Mouse (Mus musculus): ENCODE results near the gene Mbnl1. TPM values are rescaled to one million over a fixed set of nuclear protein-coding genes. Genes with fewer than 3 reads are reported as not detected.
A peak's percentile ranks its signal among the peaks of the same experiment; 100 is the strongest.
"Not testable (repeated sequence)": the region's sequence is repeated elsewhere in the genome, so short reads cannot be mapped to it uniquely, and the experiment has no call there.

Gene Mbnl1
- total and polyA plus RNA-seq, 2 experiments from 2014 or later: 55.9 to 86.0 TPM

- Histone ChIP-seq H3K9ac (replicated peaks; ENCODE audit: low read length, poor library complexity, severe bottlenecking) (no peak overlapping the region), H3K9me3 (ENCODE audit: low read length) (no peaks in the 10 kb centered on the region), H3K4me3 (ENCODE audit: low read depth, low read length) (no peak overlapping the region), H3K36me3 (ENCODE audit: insufficient read depth, low read length) (no peaks in the 10 kb centered on the region), H3K27me3 (ENCODE audit: insufficient read depth, low read length) (no peaks in the 10 kb centered on the region), H3K4me1 (ENCODE audit: insufficient read depth, low read length) (no peaks in the 10 kb centered on the region), H3K4me2 (ENCODE audit: low read depth, low read length, poor library complexity, severe bottlenecking) (no peak overlapping the region), H3K27ac (ENCODE audit: low read depth, low read length) (no peak overlapping the region)
- 89% methylated on average over 4 of the region's 4 CpGs for WGBS
- ATAC-seq (ENCODE audit: low FRiP score) (no peak), DNase-seq (ENCODE audit: low spot score) (no peak)
- TF ChIP-seq CTCF (IDR thresholded peaks at IDR 0.05): no peak
Observed at GRCm38 (mm10) chr3:60485987-60486712, 13.5 kb downstream of the Mbnl1 start.

GRCm38 (mm10) chr3:60486713-60487170 lies 14.1 kb downstream of the Mbnl1 start:
- H3K4me3 ChIP-seq (ENCODE audit: low read depth, low read length): no peak overlapping the region
- ATAC-seq (ENCODE audit: low FRiP score) (no peak), DNase-seq (ENCODE audit: low spot score) (no peak)
- no peak overlapping the region for H3K4me2 ChIP-seq (ENCODE audit: low read depth, low read length, poor library complexity, severe bottlenecking)
- no peak overlapping the region for H3K9ac ChIP-seq (replicated peaks; ENCODE audit: low read length, poor library complexity, severe bottlenecking)
- H3K9me3 ChIP-seq (ENCODE audit: low read length): no peaks in the 10 kb centered on the region
- 87% methylated on average over 3 of the region's 3 CpGs for WGBS
- H3K36me3 ChIP-seq (ENCODE audit: insufficient read depth, low read length): no peaks in the 10 kb centered on the region
- no peak overlapping the region for H3K27ac ChIP-seq (ENCODE audit: low read depth, low read length)
- no peaks in the 10 kb centered on the region for H3K27me3 ChIP-seq (ENCODE audit: insufficient read depth, low read length)
- no peaks in the 10 kb centered on the region for H3K4me1 ChIP-seq (ENCODE audit: insufficient read depth, low read length)
- no peak for TF ChIP-seq CTCF (IDR thresholded peaks at IDR 0.05)

- WGBS: 96% methylated on average over 6 of the region's 6 CpGs
- no peak overlapping the region for H3K4me3 ChIP-seq (ENCODE audit: low read depth, low read length)
- no peak for DNase-seq (ENCODE audit: low spot score)
- no peak for ATAC-seq (ENCODE audit: low FRiP score)
- no peak overlapping the region for H3K4me2 ChIP-seq (ENCODE audit: low read depth, low read length, poor library complexity, severe bottlenecking)
- H3K9me3 ChIP-seq (ENCODE audit: low read length): no peaks in the 10 kb centered on the region
- no peak overlapping the region for H3K27ac ChIP-seq (ENCODE audit: low read depth, low read length)
- no peaks in the 10 kb centered on the region for H3K27me3 ChIP-seq (ENCODE audit: insufficient read depth, low read length)
- TF ChIP-seq CTCF (IDR thresholded peaks at IDR 0.05): no peak
- H3K36me3 ChIP-seq (ENCODE audit: insufficient read depth, low read length): no peaks in the 10 kb centered on the region
- H3K9ac ChIP-seq (replicated peaks; ENCODE audit: low read length, poor library complexity, severe bottlenecking): no peak overlapping the region
- no peaks in the 10 kb centered on the region for H3K4me1 ChIP-seq (ENCODE audit: insufficient read depth, low read length)
Observed at GRCm38 (mm10) chr3:60489509-60489908, 16.9 kb downstream of the Mbnl1 start.

GRCm38 (mm10) chr3:60494774-60495535 lies 22.3 kb downstream of the Mbnl1 start:
- H3K27me3 ChIP-seq (ENCODE audit: insufficient read depth, low read length); H3K4me2 ChIP-seq (ENCODE audit: low read depth, low read length, poor library complexity, severe bottlenecking); H3K4me3 ChIP-seq (ENCODE audit: low read depth, low read length); H3K27ac ChIP-seq (ENCODE audit: low read depth, low read length); H3K36me3 ChIP-seq (ENCODE audit: insufficient read depth, low read length); H3K4me1 ChIP-seq (ENCODE audit: insufficient read depth, low read length); H3K9ac ChIP-seq (replicated peaks; ENCODE audit: low read length, poor library complexity, severe bottlenecking); DNase-seq (ENCODE audit: low spot score); H3K9me3 ChIP-seq (ENCODE audit: low read length): not testable (repeated sequence)
- WGBS: 64% methylated on average over 8 of the region's 16 CpGs
- 0 out of 2 replicates have a peak, but pooled peaks have one; percentile 20 for ATAC-seq (ENCODE audit: low FRiP score)
- TF ChIP-seq CTCF (IDR thresholded peaks at IDR 0.05): peak; percentile 15; the same call in 1 of the 2 replicates

GRCm38 (mm10) chr3:60496197-60496596 lies 23.6 kb downstream of the Mbnl1 start:
- no peaks in the 10 kb centered on the region for H3K27me3 ChIP-seq (ENCODE audit: insufficient read depth, low read length)
- H3K4me2 ChIP-seq (ENCODE audit: low read depth, low read length, poor library complexity, severe bottlenecking): no peak overlapping the region
- DNase-seq (ENCODE audit: low spot score) (no peak), ATAC-seq (ENCODE audit: low FRiP score) (no peak)
- no peak for TF ChIP-seq CTCF (IDR thresholded peaks at IDR 0.05)
- no peak overlapping the region for H3K27ac ChIP-seq (ENCODE audit: low read depth, low read length)
- H3K9me3 ChIP-seq (ENCODE audit: low read length): no peaks in the 10 kb centered on the region
- H3K4me1 ChIP-seq (ENCODE audit: insufficient read depth, low read length): no peaks in the 10 kb centered on the region
- 86% methylated on average over 5 of the region's 5 CpGs for WGBS
- H3K9ac ChIP-seq (replicated peaks; ENCODE audit: low read length, poor library complexity, severe bottlenecking): no peak overlapping the region
- no peak overlapping the region for H3K4me3 ChIP-seq (ENCODE audit: low read depth, low read length)
- H3K36me3 ChIP-seq (ENCODE audit: insufficient read depth, low read length): no peaks in the 10 kb centered on the region

GRCm38 (mm10) chr3:60498151-60498550 lies 25.5 kb downstream of the Mbnl1 start:
- 93% methylated on average over 2 of the region's 2 CpGs for WGBS
- TF ChIP-seq CTCF (IDR thresholded peaks at IDR 0.05): no peak
- DNase-seq (ENCODE audit: low spot score): no peak
- ATAC-seq (ENCODE audit: low FRiP score): no peak
- Histone ChIP-seq H3K36me3 (ENCODE audit: insufficient read depth, low read length) (no peaks in the 10 kb centered on the region), H3K9me3 (ENCODE audit: low read length) (no peaks in the 10 kb centered on the region), H3K4me1 (ENCODE audit: insufficient read depth, low read length) (peaks cover 4% of the 10 kb centered on the region; the same call in 1 of the 2 replicates), H3K27ac (ENCODE audit: low read depth, low read length) (no peak overlapping the region), H3K4me2 (ENCODE audit: low read depth, low read length, poor library complexity, severe bottlenecking) (no peak overlapping the region), H3K27me3 (ENCODE audit: insufficient read depth, low read length) (no peaks in the 10 kb centered on the region), H3K4me3 (ENCODE audit: low read depth, low read length) (no peak overlapping the region), H3K9ac (replicated peaks; ENCODE audit: low read length, poor library complexity, severe bottlenecking) (no peak overlapping the region)
